Mouse (Mus musculus): ENCODE data around the gene Psg28.
"Not testable (repeated sequence)": the region's sequence is repeated elsewhere in the genome, so short reads cannot be mapped to it uniquely, and the experiment has no call there.

Gene Psg28

DNA sequence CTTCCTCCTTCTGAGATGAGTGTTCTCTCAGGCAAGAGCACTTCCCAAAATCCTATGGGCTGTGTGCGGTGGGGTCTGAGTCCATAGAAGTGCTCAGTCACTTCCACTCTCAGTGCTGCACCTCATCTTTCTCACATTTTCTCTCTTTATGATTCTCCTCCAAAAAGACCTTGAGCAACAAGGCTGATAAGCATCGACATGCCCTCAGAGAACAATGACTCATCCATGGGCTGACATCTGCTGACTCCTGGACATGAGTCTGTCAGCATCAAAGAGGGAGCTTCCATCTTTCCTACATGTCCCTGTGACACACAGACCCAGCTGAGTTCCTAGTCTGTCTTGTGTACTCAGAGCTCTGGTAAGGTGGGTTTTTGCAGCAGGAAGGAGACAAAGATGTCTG, at the start of gene Psg28:
TSS of gene Psg28 (minus strand) at position 101 of the 400 bp plus-strand sequence.
- not testable (repeated sequence) for DNase-seq (ENCODE audit: low read depth in 2 of 2, low spot score in 2 of 2)

DNA sequence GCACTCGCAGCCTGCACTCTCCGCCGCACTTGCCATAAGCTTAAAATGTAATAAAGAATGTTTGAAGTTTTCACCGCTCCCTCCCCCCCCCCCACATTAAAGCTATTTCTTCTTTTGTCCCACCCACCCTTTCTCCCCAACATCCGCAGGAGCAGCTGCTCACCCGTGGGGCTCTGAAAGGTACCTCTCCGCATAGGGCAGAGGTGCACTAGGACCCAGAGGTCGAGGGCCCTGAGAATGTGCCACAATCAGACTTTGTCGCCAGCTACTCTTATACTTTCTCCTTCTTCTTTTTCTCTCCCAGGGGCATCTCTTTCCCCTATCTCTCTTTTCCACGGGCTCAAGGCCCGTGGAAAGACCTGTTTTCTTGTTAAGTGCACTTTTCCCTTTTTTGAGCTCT, 28.4 kb downstream of the Psg28 start:
- no peak for DNase-seq (ENCODE audit: low read depth in 2 of 2, low spot score in 2 of 2)

DNA sequence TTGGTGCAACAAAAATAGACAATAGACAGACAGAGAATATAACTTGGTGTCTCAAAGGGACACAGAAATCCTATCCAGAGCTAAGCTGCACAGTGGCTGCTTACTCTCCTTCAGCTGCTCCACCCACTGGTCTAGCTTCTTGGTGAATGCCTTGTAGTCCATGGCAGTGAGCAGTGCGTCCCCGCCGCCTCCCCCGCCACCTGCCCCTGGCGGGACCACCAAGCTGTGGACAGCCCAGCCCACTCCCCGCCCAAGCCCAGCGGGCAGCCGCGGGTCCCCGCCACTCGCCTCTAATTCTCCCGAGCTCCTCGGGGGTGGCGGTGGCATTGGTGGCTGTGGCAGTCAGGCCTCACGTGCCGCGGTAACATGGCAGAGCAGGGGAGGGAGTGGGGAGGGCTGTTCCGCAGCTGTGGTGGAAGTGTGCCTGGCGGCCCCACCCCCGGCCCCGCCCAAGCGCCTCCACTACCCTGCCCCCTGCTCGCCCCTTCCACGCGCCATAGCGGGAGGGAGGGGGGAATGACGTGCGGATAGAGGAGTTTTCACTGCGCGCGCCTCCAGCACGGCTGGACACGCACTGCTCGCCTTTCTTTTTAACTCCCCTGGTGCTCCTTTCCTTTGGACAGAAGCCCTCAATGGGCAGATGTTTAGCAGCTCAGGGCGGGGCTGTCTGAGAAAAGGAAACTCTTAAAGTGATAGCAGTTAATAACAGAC, 29.2 kb downstream of the Psg28 start:
- DNase-seq (ENCODE audit: low read depth in 2 of 2, low spot score in 2 of 2), result no peak

DNA sequence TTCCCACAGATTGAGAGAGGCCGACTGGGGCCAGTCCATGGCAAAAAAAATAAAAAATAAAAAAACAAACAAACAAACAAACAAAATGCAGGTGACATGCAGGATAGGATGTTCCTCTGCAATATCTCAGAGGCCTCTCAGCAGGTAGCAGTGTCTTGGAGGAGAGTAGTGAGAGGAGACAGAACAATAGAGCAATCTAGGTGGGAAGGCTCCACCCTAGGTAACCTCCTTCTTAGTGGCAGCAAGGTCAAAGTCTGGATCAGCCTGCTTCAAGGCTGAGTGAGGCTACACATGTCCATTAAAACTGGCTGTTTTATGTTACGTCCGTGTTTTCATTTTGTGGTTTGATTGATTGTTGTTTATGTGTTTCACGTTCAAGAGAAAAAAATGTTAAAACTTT, 40.4 kb downstream of the Psg28 start:
- not testable (repeated sequence) for DNase-seq (ENCODE audit: low read depth in 2 of 2, low spot score in 2 of 2)

DNA sequence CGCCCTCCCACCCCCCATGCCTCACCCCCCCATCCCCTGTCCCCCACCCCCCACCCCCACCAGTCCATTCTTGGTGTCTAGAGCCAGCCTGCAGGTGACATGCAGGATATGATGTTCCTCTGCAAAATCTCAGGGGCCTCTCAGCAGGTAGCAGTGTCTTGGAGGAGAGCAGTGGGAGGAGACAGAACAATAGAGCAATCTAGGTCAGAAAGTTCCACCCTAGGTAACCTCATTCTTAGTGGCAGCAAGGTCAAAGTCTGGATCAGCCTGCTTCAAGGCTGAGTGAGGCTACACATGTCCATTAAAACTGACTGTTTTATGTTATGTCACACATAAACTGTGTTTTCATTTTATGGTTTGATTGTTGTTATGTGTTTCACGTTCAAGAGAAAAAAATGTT, 53.5 kb downstream of the Psg28 start:
- DNase-seq (ENCODE audit: low read depth in 2 of 2, low spot score in 2 of 2), result no peak

All from CD8-positive naive resting alpha-beta T cell, adult 2 months (primary cell).